Mouse (Mus musculus) lung, embryonic 15.5 days (tissue): ENCODE measurements around the gene Acvr1b. TPM values are rescaled to one million over a fixed set of nuclear protein-coding genes. Genes with fewer than 3 reads are reported as not detected.

Source experiments
- ATAC-seq: fragments of 200-750 bp; cut with Nextera tagmentation; 2 replicates; pipeline ENCODE4 v1.8.0; 2017; ENCODE audit warnings: moderate number of reproducible peaks, borderline replicate concordance; ENCODE audit not compliant: low FRiP score, low TSS enrichment; ENCODE audit errors: extremely low read depth
- H3K27ac ChIP-seq: fragments of 300-500 bp; sonication (generic); 2 replicates; pipeline ENCODE4 v1.5.1; 2015; ENCODE audit warnings: moderate library complexity, mild to moderate bottlenecking, inconsistent platforms
- H3K27me3 ChIP-seq: fragments of 300-500 bp; sonication (generic); 2 replicates; pipeline ENCODE4 v1.6.1; 2015; ENCODE audit warnings: inconsistent platforms
- H3K36me3 ChIP-seq: fragments of 300-500 bp; sonication (generic); 2 replicates; pipeline ENCODE4 v1.6.1; 2015; ENCODE audit warnings: inconsistent platforms
- H3K4me1 ChIP-seq: fragments of 300-500 bp; sonication (generic); 2 replicates; pipeline ENCODE4 v1.6.1; 2015; ENCODE audit warnings: inconsistent platforms
- H3K4me2 ChIP-seq: fragments of 300-500 bp; sonication (generic); 2 replicates; pipeline ENCODE4 v1.6.1; 2015; ENCODE audit warnings: inconsistent platforms, mild to moderate bottlenecking, moderate library complexity
- H3K4me3 ChIP-seq: fragments of 300-500 bp; sonication (generic); 2 replicates; pipeline ENCODE4 v1.5.1; 2015; ENCODE audit warnings: mild to moderate bottlenecking, inconsistent platforms
- H3K9ac ChIP-seq: fragments of 300-500 bp; sonication (generic); 2 replicates; pipeline ENCODE4 v1.6.1; 2015; ENCODE audit warnings: inconsistent platforms
- H3K9me3 ChIP-seq: fragments of 300-500 bp; sonication (generic); 2 replicates; pipeline ENCODE4 v1.6.1; 2016; ENCODE audit warnings: inconsistent platforms
- WGBS: fragments of 180-500 bp; shearing (Covaris S2); methylation state at CpG from one replicate; pipeline ENCODE4 v1.1.7; 2015; 5-methylcytosine and 5-hydroxymethylcytosine counted together
- polyA plus RNA-seq: library from polyadenylated mRNA; unstranded; fragments of >200 nt; fragmentation: Nextera tagmentation; extraction: Ambion mirVana; gene quantifications from 2 replicates; pipeline ENCODE4 v1.2.1, GENCODE M21; 2015

The Acvr1b gene
- polyA plus RNA-seq, 1 experiment from 2014 or later: 6.0 TPM

- H3K27me3 ChIP-seq: peaks cover 3% of the 10 kb centered on the region; the same call in 1 of the 2 replicates
- no peak for ATAC-seq
- H3K4me3 ChIP-seq: no peak overlapping the region
- 0 out of 2 replicates have a peak overlapping the region, but pooled peaks have one; percentile 0 for H3K9ac ChIP-seq
- H3K4me2 ChIP-seq: peak overlapping the region; percentile 33; the same call in 1 of the 2 replicates
- H3K27ac ChIP-seq: peak overlapping the region; percentile 94
- peaks cover 61% of the 10 kb centered on the region for H3K4me1 ChIP-seq
- WGBS: 46% methylated on average over 10 of the region's 10 CpGs
- H3K9me3 ChIP-seq: no peaks in the 10 kb centered on the region
- H3K36me3 ChIP-seq: peaks cover 21% of the 10 kb centered on the region
These were observed 60.9 kb downstream of the Acvr1b start for GRCm38 (mm10) chr15:101234611-101235341.

GRCm38 (mm10) chr15:101235342-101235698 is 61.5 kb downstream of the Acvr1b start:
- ATAC-seq: peak; percentile 19; the same call in 1 of the 2 replicates
- Histone ChIP-seq H3K4me3 (no peak overlapping the region), H3K4me2 (peak overlapping the region; percentile 33), H3K36me3 (peaks cover 16% of the 10 kb centered on the region), H3K27ac (peak overlapping the region; percentile 94), H3K9me3 (no peaks in the 10 kb centered on the region), H3K9ac (0 out of 2 replicates have a peak overlapping the region, but pooled peaks have one; percentile 0), H3K4me1 (peaks cover 61% of the 10 kb centered on the region), H3K27me3 (peaks cover 3% of the 10 kb centered on the region; the same call in 1 of the 2 replicates)
- 30% methylated on average over 5 of the region's 5 CpGs for WGBS

- 15% methylated on average over 12 of the region's 12 CpGs for WGBS
- H3K27me3 ChIP-seq: peaks cover 3% of the 10 kb centered on the region; the same call in 1 of the 2 replicates
- H3K36me3 ChIP-seq: peaks cover 11% of the 10 kb centered on the region
- peaks cover 62% of the 10 kb centered on the region for H3K4me1 ChIP-seq
- H3K9ac ChIP-seq: no peak overlapping the region; the same call in 1 of the 2 replicates
- no peaks in the 10 kb centered on the region for H3K9me3 ChIP-seq
- H3K4me3 ChIP-seq: no peak overlapping the region
- peak overlapping the region; percentile 33 for H3K4me2 ChIP-seq
- H3K27ac ChIP-seq: peak overlapping the region; percentile 94
- peak; percentile 37 for ATAC-seq
These were observed 62.0 kb downstream of the Acvr1b start for GRCm38 (mm10) chr15:101235728-101236327.

- 8% methylated on average over 3 of the region's 3 CpGs for WGBS
- no peaks in the 10 kb centered on the region for H3K9me3 ChIP-seq
- H3K9ac ChIP-seq: no peak overlapping the region
- no peak overlapping the region for H3K4me2 ChIP-seq
- peaks cover 3% of the 10 kb centered on the region; the same call in 1 of the 2 replicates for H3K27me3 ChIP-seq
- 0 out of 2 replicates have a peak overlapping the region, but pooled peaks have one; percentile 94 for H3K27ac ChIP-seq
- H3K4me3 ChIP-seq: no peak overlapping the region
- peaks cover under 1% of the 10 kb centered on the region; the same call in 1 of the 2 replicates for H3K36me3 ChIP-seq
- H3K4me1 ChIP-seq: peaks cover 65% of the 10 kb centered on the region
- no peak for ATAC-seq
These were observed 63.0 kb downstream of the Acvr1b start for GRCm38 (mm10) chr15:101236878-101237277.

- WGBS: 5% methylated on average over 28 of the region's 28 CpGs
- Histone ChIP-seq H3K27me3 (peaks cover 3% of the 10 kb centered on the region; the same call in 1 of the 2 replicates), H3K4me1 (peaks cover 46% of the 10 kb centered on the region), H3K9me3 (no peaks in the 10 kb centered on the region), H3K4me3 (peak overlapping the region; percentile 23), H3K27ac (peak overlapping the region; percentile 50; the same call in 1 of the 2 replicates), H3K36me3 (no peaks in the 10 kb centered on the region), H3K4me2 (peak overlapping the region; percentile 68), H3K9ac (peak overlapping the region; percentile 22; the same call in 1 of the 2 replicates)
- 0 out of 2 replicates have a peak, but pooled peaks have one; percentile 25 for ATAC-seq
These were observed 65.1 kb downstream of the Acvr1b start for GRCm38 (mm10) chr15:101238885-101239511.

- no peaks in the 10 kb centered on the region for H3K36me3 ChIP-seq
- H3K9me3 ChIP-seq: no peaks in the 10 kb centered on the region
- H3K9ac ChIP-seq: no peak overlapping the region
- no peak for ATAC-seq
- H3K27ac ChIP-seq: no peak overlapping the region
- H3K4me2 ChIP-seq: no peak overlapping the region
- peaks cover 3% of the 10 kb centered on the region; the same call in 1 of the 2 replicates for H3K27me3 ChIP-seq
- WGBS: 57% methylated on average over 8 of the region's 8 CpGs
- H3K4me3 ChIP-seq: no peak overlapping the region
- peaks cover 38% of the 10 kb centered on the region for H3K4me1 ChIP-seq
These were observed 66.0 kb downstream of the Acvr1b start for GRCm38 (mm10) chr15:101239821-101240220.

- Histone ChIP-seq H3K9me3 (no peaks in the 10 kb centered on the region), H3K4me1 (peaks cover 30% of the 10 kb centered on the region), H3K27me3 (peaks cover 3% of the 10 kb centered on the region; the same call in 1 of the 2 replicates), H3K36me3 (no peaks in the 10 kb centered on the region), H3K4me3 (peak overlapping the region; percentile 14; the same call in 1 of the 2 replicates), H3K27ac (no peak overlapping the region), H3K4me2 (peak overlapping the region; percentile 52), H3K9ac (peak overlapping the region; percentile 12; the same call in 1 of the 2 replicates)
- peak; percentile 51; the same call in 1 of the 2 replicates for ATAC-seq
- WGBS: 1% methylated on average over 10 of the region's 10 CpGs
These were observed 66.9 kb downstream of the Acvr1b start for GRCm38 (mm10) chr15:101240799-101241204.

GRCm38 (mm10) chr15:101241236-101241635 is 67.4 kb downstream of the Acvr1b start:
- Histone ChIP-seq H3K4me2 (peak overlapping the region; percentile 52), H3K9ac (peak overlapping the region; percentile 12; the same call in 1 of the 2 replicates), H3K27me3 (peaks cover 3% of the 10 kb centered on the region; the same call in 1 of the 2 replicates), H3K4me3 (no peak overlapping the region), H3K4me1 (peaks cover 29% of the 10 kb centered on the region), H3K27ac (no peak overlapping the region), H3K36me3 (no peaks in the 10 kb centered on the region), H3K9me3 (no peaks in the 10 kb centered on the region)
- 41% methylated on average over 9 of the region's 9 CpGs for WGBS
- ATAC-seq: no peak

- 44% methylated on average over 9 of the region's 9 CpGs for WGBS
- Histone ChIP-seq H3K27ac (no peak overlapping the region), H3K4me2 (no peak overlapping the region), H3K36me3 (no peaks in the 10 kb centered on the region), H3K27me3 (peaks cover 3% of the 10 kb centered on the region; the same call in 1 of the 2 replicates), H3K4me1 (peaks cover 27% of the 10 kb centered on the region), H3K9ac (no peak overlapping the region), H3K4me3 (no peak overlapping the region), H3K9me3 (no peaks in the 10 kb centered on the region)
- ATAC-seq: no peak
These were observed 68.0 kb downstream of the Acvr1b start for GRCm38 (mm10) chr15:101241853-101242252.

- WGBS: 18% methylated on average over 8 of the region's 8 CpGs
- ATAC-seq: no peak
- no peaks in the 10 kb centered on the region for H3K36me3 ChIP-seq
- H3K9me3 ChIP-seq: no peaks in the 10 kb centered on the region
- peaks cover 3% of the 10 kb centered on the region; the same call in 1 of the 2 replicates for H3K27me3 ChIP-seq
- H3K27ac ChIP-seq: no peak overlapping the region; the same call in 1 of the 2 replicates
- no peak overlapping the region for H3K4me3 ChIP-seq
- no peak overlapping the region for H3K4me2 ChIP-seq
- peaks cover 34% of the 10 kb centered on the region for H3K4me1 ChIP-seq
- H3K9ac ChIP-seq: no peak overlapping the region
These were observed 68.8 kb downstream of the Acvr1b start for GRCm38 (mm10) chr15:101242645-101243044.

- WGBS: 59% methylated on average over 3 of the region's 3 CpGs
- Histone ChIP-seq H3K27ac (no peak overlapping the region), H3K36me3 (no peaks in the 10 kb centered on the region), H3K9me3 (no peaks in the 10 kb centered on the region), H3K4me1 (peaks cover 37% of the 10 kb centered on the region), H3K27me3 (no peaks in the 10 kb centered on the region), H3K4me2 (no peak overlapping the region), H3K9ac (no peak overlapping the region), H3K4me3 (no peak overlapping the region)
- ATAC-seq: no peak
These were observed 70.1 kb downstream of the Acvr1b start for GRCm38 (mm10) chr15:101244012-101244411.
